Mouse (Mus musculus) lung, postnatal 0 days (tissue): ENCODE results near the gene Cpeb3. TPM values are rescaled to one million over a fixed set of nuclear protein-coding genes. Genes with fewer than 3 reads are reported as not detected.

ENCODE experiments used
- ATAC-seq: fragments of 200-750 bp; cut with Nextera tagmentation; 2 replicates; pipeline ENCODE4 v1.8.0; 2017; ENCODE audit warnings: moderate library complexity
- DNase-seq: peaks from one replicate; pipeline ENCODE4 v3.0.0-alpha.2; 2016; ENCODE audit warnings: low spot score
- H3K27ac ChIP-seq: fragments of 300-500 bp; sonication (generic); 2 replicates; pipeline ENCODE4 v1.5.1; 2014; ENCODE audit warnings: antibody characterized with exemption, mild to moderate bottlenecking, low read length, mixed read lengths
- H3K27me3 ChIP-seq: fragments of 300-500 bp; sonication (generic); replicated peaks from 2 replicates; pipeline ENCODE4 v1.6.1; 2014; ENCODE audit warnings: low read length, mixed read lengths; ENCODE audit not compliant: insufficient read depth
- H3K36me3 ChIP-seq: fragments of 300-500 bp; sonication (generic); 2 replicates; pipeline ENCODE4 v1.6.1; 2014; ENCODE audit warnings: low read length, mixed read lengths; ENCODE audit not compliant: insufficient read depth
- H3K4me1 ChIP-seq: fragments of 300-500 bp; sonication (generic); 2 replicates; pipeline ENCODE4 v1.6.1; 2014; ENCODE audit warnings: antibody characterized with exemption, low read depth, low read length, mixed read lengths; ENCODE audit not compliant: insufficient read depth
- H3K4me2 ChIP-seq: fragments of 300-500 bp; sonication (generic); replicated peaks from 2 replicates; pipeline ENCODE4 v1.6.1; 2014; ENCODE audit warnings: low read depth, mild to moderate bottlenecking, low read length, moderate library complexity, mixed read lengths
- H3K4me3 ChIP-seq: fragments of 300-500 bp; sonication (generic); 2 replicates; pipeline ENCODE4 v1.5.1; 2014; ENCODE audit warnings: low read depth, low read length
- H3K9ac ChIP-seq: fragments of 300-500 bp; sonication (generic); replicated peaks from 2 replicates; pipeline ENCODE4 v1.6.1; 2014; ENCODE audit warnings: low read depth, mild to moderate bottlenecking
- H3K9me3 ChIP-seq: fragments of 300-500 bp; sonication (generic); 2 replicates; pipeline ENCODE4 v1.6.1; 2016; ENCODE audit warnings: low read length, mixed read lengths
- CTCF ChIP-seq: IDR thresholded peaks from 2 replicates; pipeline ENCODE4 v1.5.1; 2016; ENCODE audit warnings: antibody characterized with exemption, mild to moderate bottlenecking
- EP300 ChIP-seq: IDR thresholded peaks from 2 replicates; pipeline ENCODE4 v1.6.1; 2016; ENCODE audit warnings: antibody characterized with exemption, mild to moderate bottlenecking, control low read depth
- WGBS: fragments of 180-500 bp; shearing (Covaris S2); extraction: QIAGEN DNeasy Blood & Tissue Kit; methylation state at CpG from one replicate; pipeline ENCODE4 v1.1.7; 2014; 5-methylcytosine and 5-hydroxymethylcytosine counted together
- polyA plus RNA-seq: library from polyadenylated mRNA; unstranded; fragments of >200 nt; fragmentation: Nextera tagmentation; extraction: Ambion mirVana; gene quantifications from 2 replicates; pipeline ENCODE4 v1.2.1, GENCODE M21; 2015

Gene Cpeb3
- polyA plus RNA-seq, 1 experiment from 2014 or later: 1.3 TPM

DNA sequence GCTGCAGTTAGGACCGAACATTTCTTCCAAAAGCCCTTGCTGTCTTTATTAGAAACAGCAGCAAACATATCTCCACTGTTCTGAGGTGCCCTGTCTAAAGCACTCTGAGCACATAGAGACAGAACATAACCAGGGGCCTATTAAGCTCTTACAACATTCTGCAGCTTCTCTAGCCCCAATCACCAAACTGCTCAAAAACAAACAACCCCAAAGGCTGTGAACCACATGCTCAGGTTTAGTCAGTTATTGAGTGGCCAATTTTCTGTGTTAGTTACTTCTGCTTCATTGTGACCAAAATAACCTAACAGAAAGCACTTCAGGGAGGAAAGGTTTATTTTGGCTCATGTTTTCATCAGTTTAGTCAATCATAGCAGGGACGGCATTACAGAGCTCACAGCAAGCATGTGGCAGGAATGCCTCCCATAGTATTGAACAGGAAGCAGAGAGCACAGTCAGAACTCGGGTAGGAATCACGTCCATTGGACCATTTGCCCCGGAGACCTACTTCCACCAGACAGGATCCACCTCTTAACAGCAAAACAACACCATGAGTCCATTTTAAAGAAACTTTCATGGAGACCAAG is 15.8 kb downstream of the Cpeb3 start:
- ATAC-seq (no peak), DNase-seq (no peak)
- no peaks in the 10 kb centered on the region for H3K4me1 ChIP-seq
- no peak overlapping the region for H3K27ac ChIP-seq
- H3K4me3 ChIP-seq: no peak overlapping the region
- no peaks in the 10 kb centered on the region for H3K36me3 ChIP-seq
- H3K27me3 ChIP-seq: no peaks in the 10 kb centered on the region
- H3K9ac ChIP-seq: no peak overlapping the region
- no peaks in the 10 kb centered on the region for H3K9me3 ChIP-seq
- H3K4me2 ChIP-seq: no peak overlapping the region
- 74% methylated on average over 5 of the region's 5 CpGs for WGBS
- TF ChIP-seq CTCF (no peak), EP300 (no peak)

DNA sequence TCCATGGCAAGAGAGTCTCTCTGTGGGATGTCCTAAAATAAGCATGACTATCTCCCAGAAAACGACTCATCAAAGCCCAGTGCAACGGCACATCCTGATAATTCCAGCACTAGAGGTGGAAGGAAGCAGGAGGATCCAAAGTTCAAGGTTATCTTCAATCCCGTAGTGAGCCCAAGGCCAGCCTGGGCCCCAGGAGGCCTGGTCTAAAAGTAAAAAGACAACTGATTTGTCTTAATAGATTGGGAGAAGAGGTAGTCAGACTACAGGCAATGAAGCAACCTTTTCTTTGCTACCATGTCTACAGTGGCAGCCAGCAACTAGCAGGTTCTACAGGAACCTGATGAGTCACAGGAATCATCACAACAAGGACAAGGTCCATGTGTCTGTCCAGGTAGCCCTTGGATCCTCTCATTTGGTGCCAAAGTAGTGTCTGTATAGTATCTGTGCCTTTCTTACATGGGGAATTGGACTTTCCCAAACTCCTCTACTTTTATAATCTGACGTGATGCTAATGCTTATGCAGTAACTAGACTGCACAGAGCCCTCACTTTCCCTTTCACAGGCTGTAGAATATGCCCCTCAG is 19.9 kb downstream of the Cpeb3 start:
- Histone ChIP-seq H3K4me3 (no peak overlapping the region), H3K27ac (no peak overlapping the region), H3K4me2 (no peak overlapping the region), H3K9ac (no peak overlapping the region), H3K4me1 (no peaks in the 10 kb centered on the region), H3K27me3 (no peaks in the 10 kb centered on the region), H3K36me3 (no peaks in the 10 kb centered on the region), H3K9me3 (no peaks in the 10 kb centered on the region)
- 58% methylated on average over 4 of the region's 4 CpGs for WGBS
- DNase-seq: no peak
- TF ChIP-seq CTCF (no peak), EP300 (no peak)
- ATAC-seq: no peak

DNA sequence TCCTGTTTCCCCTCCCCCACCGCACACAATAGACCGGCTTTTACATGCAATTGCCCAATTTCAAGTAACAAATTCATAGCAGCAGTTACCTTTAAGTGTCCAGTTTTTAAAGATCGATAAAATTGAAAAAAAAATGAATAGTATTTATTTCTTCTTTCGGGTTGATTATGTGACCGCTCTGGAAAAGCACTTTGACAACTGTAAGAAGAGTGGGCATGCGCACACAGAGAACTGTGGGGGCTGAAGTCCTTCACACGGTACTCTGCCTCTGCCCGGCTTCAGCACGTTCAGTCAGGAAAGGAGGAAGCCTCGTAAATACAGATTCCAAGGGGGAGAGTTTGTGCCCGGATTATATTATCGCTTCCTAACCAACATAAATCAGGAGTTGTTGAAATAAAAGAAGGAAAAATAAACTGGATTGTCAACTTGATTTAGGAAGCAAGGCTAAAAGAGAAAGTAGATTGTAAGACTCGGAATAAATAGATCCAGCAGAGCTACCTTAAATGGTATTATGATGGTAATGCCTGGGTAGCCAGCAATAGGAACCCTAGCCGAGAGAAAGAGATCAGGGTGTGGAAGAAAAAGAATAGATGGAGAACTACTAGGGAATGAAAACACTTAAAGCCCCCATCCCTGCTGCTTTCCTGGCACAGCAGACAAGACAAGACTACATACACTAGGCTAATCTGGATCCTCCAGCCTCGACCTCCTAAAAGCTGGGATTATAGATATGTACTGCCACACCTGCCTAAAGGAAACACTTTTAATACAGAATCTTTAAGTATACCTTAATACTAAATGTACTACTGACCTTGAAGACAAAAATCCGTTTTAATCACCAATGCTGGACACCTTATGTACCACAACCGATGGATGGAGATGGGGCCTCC is 30.3 kb downstream of the Cpeb3 start:
- ATAC-seq (peak; percentile 52), DNase-seq (peak; percentile 78)
- peak overlapping the region; percentile 52 for H3K4me2 ChIP-seq
- peaks cover 3% of the 10 kb centered on the region for H3K27me3 ChIP-seq
- H3K9ac ChIP-seq: no peak overlapping the region
- WGBS: 16% methylated on average over 17 of the region's 17 CpGs
- TF ChIP-seq EP300: no peak
- TF ChIP-seq CTCF: no peak
- H3K4me3 ChIP-seq: peak overlapping the region; percentile 35
- H3K4me1 ChIP-seq: no peaks in the 10 kb centered on the region
- H3K9me3 ChIP-seq: no peaks in the 10 kb centered on the region
- H3K27ac ChIP-seq: no peak overlapping the region
- no peaks in the 10 kb centered on the region for H3K36me3 ChIP-seq

DNA sequence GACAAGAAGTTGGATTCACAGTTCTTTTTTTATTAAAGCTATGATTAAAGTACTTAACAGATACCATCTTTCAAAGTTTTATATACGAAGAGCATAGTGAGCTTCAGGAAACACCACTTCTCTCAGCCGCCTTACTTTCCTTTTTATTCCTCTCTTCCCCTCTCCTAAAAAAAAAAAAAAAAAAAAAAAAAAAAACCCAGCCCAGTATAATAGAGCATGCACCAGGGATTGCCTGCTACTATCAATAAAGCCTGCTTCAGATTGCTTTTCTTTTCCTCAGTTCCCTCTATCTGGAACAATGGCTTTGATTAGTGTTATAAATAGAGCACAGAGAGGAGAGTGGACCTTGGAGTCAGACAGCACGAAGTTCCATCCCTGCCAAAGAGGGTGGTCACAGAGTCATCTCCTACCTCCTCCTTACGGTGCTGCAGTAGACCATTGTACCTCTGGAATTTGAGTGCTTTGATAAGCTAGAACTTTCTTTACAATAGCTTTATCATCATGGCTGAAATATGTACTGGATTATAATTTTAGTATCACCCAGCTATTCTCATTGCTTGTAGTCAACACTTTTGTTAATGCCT is 31.4 kb downstream of the Cpeb3 start:
- H3K9me3 ChIP-seq: no peaks in the 10 kb centered on the region
- no peaks in the 10 kb centered on the region for H3K4me1 ChIP-seq
- no peak overlapping the region for H3K4me2 ChIP-seq
- DNase-seq: no peak
- 54% methylated on average over 4 of the region's 4 CpGs for WGBS
- H3K9ac ChIP-seq: no peak overlapping the region
- H3K4me3 ChIP-seq: no peak overlapping the region
- H3K36me3 ChIP-seq: no peaks in the 10 kb centered on the region
- no peak overlapping the region for H3K27ac ChIP-seq
- no peak for TF ChIP-seq CTCF
- ATAC-seq: no peak
- peaks cover 3% of the 10 kb centered on the region for H3K27me3 ChIP-seq

DNA sequence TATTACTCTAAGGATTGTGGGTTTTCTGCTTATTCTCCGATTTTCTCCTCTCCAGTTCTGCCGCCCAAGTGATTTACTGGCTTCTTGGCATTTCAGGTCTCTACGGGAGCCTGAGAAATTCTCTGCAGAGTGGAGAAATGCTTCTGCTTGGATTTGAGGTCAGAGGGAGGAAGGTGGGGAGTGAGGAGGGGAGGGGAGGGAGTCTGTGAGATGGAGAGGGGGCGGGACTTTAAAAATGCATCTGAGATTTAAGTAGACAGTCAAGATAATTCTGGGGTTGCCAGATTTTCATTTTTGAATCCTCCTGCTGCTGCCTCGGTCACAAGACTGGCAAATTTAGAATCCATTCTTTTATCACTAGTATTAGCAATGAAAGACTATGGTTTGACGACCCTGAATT is 32.5 kb downstream of the Cpeb3 start:
- no peaks in the 10 kb centered on the region for H3K4me1 ChIP-seq
- no peaks in the 10 kb centered on the region for H3K9me3 ChIP-seq
- peak overlapping the region; percentile 59 for H3K4me3 ChIP-seq
- H3K27me3 ChIP-seq: peaks cover 3% of the 10 kb centered on the region
- DNase-seq (peak; percentile 27), ATAC-seq (no peak)
- no peaks in the 10 kb centered on the region for H3K36me3 ChIP-seq
- no peak for TF ChIP-seq CTCF
- TF ChIP-seq EP300: no peak
- 7% methylated on average over 6 of the region's 6 CpGs for WGBS
- H3K9ac ChIP-seq: no peak overlapping the region
- H3K27ac ChIP-seq: no peak overlapping the region
- H3K4me2 ChIP-seq: peak overlapping the region; percentile 100

DNA sequence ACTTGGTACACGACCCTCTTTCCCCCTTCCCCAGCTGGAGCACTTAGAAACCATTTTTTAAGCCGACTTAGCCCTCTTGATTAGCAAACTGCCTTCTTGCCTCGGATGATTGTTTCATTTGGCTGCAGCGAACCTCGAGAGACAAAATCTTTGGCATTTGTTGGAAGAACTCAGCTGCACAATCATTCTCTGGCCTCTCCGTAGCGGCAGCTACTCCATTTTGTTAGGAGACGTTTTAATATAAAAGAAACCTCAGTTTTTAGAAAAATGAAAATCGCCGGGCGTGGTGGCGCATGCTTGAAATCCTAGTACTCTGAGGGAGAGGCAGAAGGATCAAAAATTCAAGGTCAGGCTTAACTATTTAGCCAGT is 33.0 kb downstream of the Cpeb3 start:
- ATAC-seq (no peak), DNase-seq (no peak)
- TF ChIP-seq EP300 (no peak), CTCF (no peak)
- Histone ChIP-seq H3K9ac (0 out of 2 replicates have a peak overlapping the region, but pooled peaks have one; percentile 29), H3K36me3 (no peaks in the 10 kb centered on the region), H3K9me3 (no peaks in the 10 kb centered on the region), H3K27ac (no peak overlapping the region), H3K4me1 (no peaks in the 10 kb centered on the region), H3K27me3 (peaks cover 3% of the 10 kb centered on the region), H3K4me2 (peak overlapping the region; percentile 100), H3K4me3 (peak overlapping the region; percentile 59)
- under 1% methylated on average over 12 of the region's 12 CpGs for WGBS
